Mouse (Mus musculus) left cerebral cortex, adult 11 months (tissue): ENCODE data around the gene Ubr4.
"Not testable (repeated sequence)": the region's sequence is repeated elsewhere in the genome, so short reads cannot be mapped to it uniquely, and the experiment has no call there.

Source experiments
- DNase-seq: peaks from one replicate; pipeline ENCODE4 v3.0.0; 2022; ENCODE audit warnings: low spot score

The Ubr4 gene

GRCm38 (mm10) chr4:139357211-139357610 lies 4.8 kb downstream of the Ubr4 start:
- DNase-seq: no peak

- DNase-seq: no peak
These were observed 8.5 kb downstream of the Ubr4 start for GRCm38 (mm10) chr4:139360761-139361548.

- DNase-seq: no peak
These were observed 14.9 kb downstream of the Ubr4 start for GRCm38 (mm10) chr4:139367336-139367735.

DNA sequence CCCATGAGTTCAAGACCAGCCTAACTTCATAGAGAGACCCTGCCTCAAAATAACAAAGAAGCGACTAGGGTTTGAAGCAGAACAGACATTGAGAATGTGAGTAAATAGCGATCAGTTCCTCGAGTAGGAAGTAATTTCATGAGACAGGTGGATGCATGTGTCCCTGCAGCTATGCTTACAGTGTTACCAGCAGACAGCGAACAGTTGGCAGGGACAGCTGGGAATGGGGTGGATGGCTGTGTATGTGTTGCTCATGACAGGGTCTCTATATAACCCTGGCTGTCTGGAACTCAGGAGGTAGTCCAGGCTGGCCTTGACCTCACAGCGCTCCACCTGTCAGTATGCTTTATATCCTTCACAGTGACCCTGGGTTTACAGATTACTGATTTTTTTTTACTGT lies 15.6 kb downstream of the Ubr4 start:
- no peak for DNase-seq

DNA sequence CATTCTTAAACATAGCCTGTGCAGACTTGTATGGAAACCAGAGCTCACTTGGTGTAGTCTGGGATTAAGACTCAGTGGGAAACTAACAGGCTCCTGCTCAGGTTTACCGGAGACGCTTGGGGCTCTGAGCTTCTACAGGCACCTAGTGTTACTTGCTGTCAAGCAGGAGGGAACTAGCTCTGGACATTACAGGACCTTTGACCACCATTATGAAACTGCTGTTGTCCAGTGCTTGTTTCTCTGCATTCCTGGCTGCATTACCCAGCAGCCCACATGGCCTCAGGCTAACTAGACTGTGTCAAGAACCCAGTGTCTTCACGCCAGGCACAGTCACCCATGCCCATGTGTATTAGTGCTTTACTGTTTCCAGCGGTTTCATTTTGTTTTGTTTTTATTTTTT lies 20.7 kb downstream of the Ubr4 start:
- no peak for DNase-seq

DNA sequence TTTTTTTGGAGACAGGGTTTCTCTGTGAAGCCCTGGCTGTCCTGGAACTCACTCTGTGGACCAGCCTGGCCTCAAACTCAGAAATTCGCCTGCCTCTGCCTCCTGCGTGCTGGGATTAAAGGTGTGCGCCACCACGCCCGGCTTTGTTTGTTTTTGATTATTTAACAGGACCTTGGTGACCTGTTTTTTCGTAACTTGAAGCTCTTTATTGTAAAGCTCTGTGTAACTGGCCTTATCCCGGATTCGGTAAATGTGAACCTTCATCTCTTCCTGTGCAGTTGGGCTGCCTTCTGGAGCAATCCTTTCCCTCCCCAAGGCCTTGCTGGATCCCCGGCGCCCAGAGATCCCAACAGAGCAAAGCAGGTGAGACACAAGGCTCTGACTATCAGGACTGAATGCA lies 21.1 kb downstream of the Ubr4 start:
- DNase-seq: no peak

- no peak for DNase-seq
These were observed 27.3 kb downstream of the Ubr4 start for GRCm38 (mm10) chr4:139379719-139380118.

DNA sequence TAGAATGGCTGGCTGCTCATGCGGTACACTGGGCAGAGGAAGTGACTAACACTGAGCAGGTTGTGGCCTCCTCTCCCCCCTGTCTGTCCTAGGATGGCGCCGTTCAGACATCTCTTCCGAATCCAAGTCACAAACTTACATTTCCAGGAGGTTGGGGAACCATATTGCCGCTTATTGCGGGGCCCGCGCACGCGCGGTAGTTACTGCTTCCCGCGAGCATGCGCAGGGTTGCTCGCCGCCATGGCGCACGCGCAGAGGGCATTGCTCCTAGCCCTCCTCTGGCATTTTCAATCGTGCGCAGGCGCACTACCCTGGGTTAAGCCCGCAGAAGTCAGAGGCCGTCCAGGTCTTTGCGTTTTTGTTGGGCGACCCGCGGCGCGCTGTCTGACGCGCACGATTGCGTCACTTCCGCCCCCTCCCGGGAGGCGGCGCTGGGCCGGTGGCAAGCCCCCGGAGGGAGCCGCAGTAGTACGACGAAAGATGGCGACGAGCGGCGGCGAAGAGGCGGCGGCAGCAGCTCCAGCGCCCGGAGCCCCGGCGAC lies 27.9 kb downstream of the Ubr4 start:
- peak; percentile 99 for DNase-seq

- DNase-seq: no peak
These were observed 28.5 kb downstream of the Ubr4 start for GRCm38 (mm10) chr4:139380775-139381451.

DNA sequence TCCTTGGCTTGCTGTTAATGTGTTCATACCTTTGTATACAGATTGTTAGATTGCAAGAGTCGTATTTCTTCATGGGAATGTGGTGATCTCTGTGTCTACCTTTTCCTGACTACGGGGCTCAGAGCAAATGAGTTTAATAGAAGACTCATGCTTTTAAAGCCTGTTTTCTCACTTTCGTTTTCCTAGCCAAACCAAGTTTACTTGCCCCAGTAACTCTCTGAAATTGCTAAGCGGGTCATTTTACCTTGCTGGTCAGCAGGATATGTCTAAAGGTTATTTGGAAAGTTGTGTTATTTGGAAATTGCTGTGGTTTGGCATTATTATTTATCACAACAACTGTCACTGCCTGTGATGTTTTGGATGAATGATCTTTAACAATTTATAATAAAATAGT lies 29.0 kb downstream of the Ubr4 start:
- DNase-seq: no peak

- DNase-seq: no peak
These were observed 29.8 kb downstream of the Ubr4 start for GRCm38 (mm10) chr4:139382231-139382630.

DNA sequence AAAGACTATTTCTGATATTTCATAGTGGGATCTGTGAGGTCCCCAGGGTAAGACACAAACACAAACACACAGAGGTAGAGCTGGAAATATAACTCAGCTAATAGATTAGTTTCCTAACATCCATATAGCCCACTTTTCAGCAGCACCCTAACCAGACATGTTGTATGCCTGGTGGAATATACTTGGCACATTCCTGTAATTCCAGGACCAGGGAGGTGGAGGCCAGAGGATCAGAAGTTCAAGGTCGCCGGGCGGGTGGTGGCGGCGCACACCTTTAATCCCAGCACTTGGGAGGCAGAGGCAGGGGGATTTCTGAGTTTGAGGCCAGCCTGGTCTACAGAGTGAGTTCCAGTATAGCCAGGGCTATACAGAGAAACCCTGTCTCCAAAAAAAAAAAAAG lies 33.4 kb downstream of the Ubr4 start:
- DNase-seq: not testable (repeated sequence)

- DNase-seq: no peak
These were observed 34.5 kb downstream of the Ubr4 start for GRCm38 (mm10) chr4:139386869-139387319.

GRCm38 (mm10) chr4:139389557-139389956 lies 37.1 kb downstream of the Ubr4 start:
- DNase-seq: no peak

- DNase-seq: no peak
These were observed 43.0 kb downstream of the Ubr4 start for GRCm38 (mm10) chr4:139395431-139395830.

DNA sequence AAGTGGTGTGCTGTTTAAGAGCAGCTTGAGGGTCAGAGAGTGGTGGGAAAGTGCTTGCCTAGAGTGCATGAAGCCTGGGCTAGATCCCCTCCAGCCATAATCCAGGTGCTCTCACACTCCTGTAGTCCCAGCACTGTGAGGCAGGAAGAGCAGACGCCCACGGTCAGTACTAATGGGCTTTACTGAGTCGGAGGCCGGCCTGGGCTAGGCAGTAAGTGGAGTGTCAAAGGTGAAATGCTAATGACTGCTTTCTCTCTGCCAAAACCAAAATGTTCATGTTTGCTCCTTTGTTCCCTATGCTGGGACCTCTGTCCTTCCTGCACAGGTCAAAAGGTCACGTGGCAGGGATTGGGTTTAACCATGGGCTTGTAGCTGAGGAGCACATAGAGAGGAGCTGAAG lies 48.1 kb downstream of the Ubr4 start:
- no peak for DNase-seq

GRCm38 (mm10) chr4:139403214-139403613 lies 50.8 kb downstream of the Ubr4 start:
- DNase-seq: no peak

DNA sequence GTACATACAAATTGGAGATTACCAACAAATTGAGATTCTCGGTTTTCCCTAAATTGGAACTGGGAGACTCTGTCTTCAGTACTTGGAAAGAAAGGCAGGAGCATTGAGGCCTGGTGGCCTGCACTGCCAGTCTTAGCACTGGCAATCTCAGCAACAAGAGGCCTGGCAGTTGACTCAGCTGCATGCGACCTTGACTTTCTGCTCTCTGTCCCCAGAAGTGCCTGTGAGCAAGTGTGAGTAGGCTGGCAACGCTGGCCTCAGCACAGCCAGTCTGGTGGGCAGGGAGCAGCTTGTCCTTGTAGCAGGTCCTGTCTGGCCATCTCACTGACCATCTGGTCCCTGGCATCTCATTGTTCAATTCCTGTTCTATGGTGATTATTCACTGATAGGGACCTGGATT lies 58.9 kb downstream of the Ubr4 start:
- DNase-seq: no peak

DNA sequence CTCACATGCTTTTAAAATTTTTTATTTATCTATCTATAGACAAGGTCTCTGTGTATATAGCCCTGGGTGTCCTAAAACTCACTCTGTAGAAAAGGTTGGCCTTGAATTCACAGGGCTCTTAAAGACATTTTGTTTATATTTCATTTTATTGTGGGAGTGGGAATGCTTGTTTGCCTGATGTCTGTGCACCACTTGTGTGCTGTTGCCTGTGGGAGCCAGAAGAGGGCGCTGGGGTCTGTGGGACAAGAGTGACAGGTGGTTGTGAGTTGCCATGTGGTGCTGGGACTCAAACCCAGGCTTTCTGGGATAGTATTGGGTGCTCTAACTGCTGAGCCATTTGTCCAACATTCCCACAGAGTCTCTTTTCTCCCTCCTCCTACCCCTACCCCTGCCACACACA lies 65.5 kb downstream of the Ubr4 start:
- DNase-seq: no peak

- DNase-seq: no peak
These were observed 69.2 kb downstream of the Ubr4 start for GRCm38 (mm10) chr4:139421621-139422020.

DNA sequence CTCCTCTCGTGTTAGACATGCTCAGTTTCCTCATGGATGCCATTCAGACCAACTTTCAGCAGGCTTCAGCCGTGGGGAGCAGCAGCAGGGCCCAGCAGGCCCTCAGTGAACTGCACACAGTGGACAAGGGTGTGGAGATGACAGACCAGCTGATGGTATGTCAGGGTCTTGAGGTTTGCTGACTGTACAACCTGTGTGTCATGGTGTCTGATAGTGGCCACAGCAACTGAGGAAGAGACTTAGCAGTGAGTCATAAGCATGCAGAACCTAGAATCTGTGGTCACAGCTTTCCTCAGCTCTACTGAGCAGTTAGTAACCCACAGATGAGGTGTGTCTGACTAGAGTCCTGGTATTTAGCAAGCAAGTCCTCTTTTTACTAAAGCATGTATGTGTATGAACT lies 70.0 kb downstream of the Ubr4 start:
- no peak for DNase-seq

DNA sequence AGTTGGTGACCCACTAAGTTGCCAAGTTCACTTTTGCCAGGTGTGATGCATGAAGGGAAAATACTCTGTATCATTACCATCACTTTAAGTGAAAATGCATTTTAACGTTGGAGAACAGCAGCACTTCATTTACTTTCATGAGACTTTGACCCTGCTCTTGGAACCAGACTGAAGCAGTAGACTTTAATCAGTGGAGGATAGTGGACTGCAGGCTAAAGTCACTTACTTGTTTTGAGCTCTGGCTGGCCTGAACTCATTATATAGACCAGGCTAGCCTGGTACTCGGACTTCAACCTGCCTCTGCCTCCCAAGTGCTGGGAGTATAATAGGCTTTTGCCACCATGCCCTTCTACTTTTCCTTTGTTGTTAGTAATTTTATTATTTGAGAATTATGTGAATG lies 70.9 kb downstream of the Ubr4 start:
- no peak for DNase-seq

- peak; percentile 62 for DNase-seq
These were observed 77.8 kb downstream of the Ubr4 start for GRCm38 (mm10) chr4:139430176-139430575.
